Mouse (Mus musculus) CH12.LX (cell line): Measurements from ENCODE around the gene Fn1. TPM values are rescaled to one million over a fixed set of nuclear protein-coding genes. Genes with fewer than 3 reads are reported as not detected.

Source experiments
- DNase-seq: peaks from one replicate; pipeline ENCODE4 v3.0.0-alpha.2; 2013; ENCODE audit errors: extremely low read depth
- H3K27ac ChIP-seq: 2 replicates; pipeline ENCODE4 v1.5.1; 2012; ENCODE audit warnings: low read depth, mild to moderate bottlenecking, control low read depth, moderate library complexity; ENCODE audit not compliant: insufficient read depth
- H3K27me3 ChIP-seq: replicated peaks from 2 replicates; pipeline ENCODE3; 2012; ENCODE audit warnings: inconsistent platforms
- H3K36me3 ChIP-seq, 2 experiments: replicated peaks in 1 of 2; 2 replicates each; pipeline versions ENCODE3 to v1.6.1; 2012; ENCODE audit warnings: inconsistent platforms in 1 of 2, low read length in 1 of 2, mild to moderate bottlenecking in 1 of 2, mixed read lengths in 1 of 2, moderate library complexity in 1 of 2; ENCODE audit not compliant: control insufficient read depth in 1 of 2, insufficient read depth in 1 of 2
- H3K4me1 ChIP-seq, 2 experiments: 2 replicates each; pipeline ENCODE4 v1.6.1; 2012; ENCODE audit warnings: inconsistent platforms in 1 of 2, moderate library complexity in 1 of 2; ENCODE audit not compliant: insufficient read depth in 2 of 2, control insufficient read depth in 1 of 2
- H3K4me2 ChIP-seq: 2 replicates; pipeline ENCODE4 v1.6.1; 2012; ENCODE audit warnings: low read depth, mild to moderate bottlenecking, control low read depth; ENCODE audit not compliant: poor library complexity, insufficient read depth, severe bottlenecking
- H3K4me3 ChIP-seq, 3 experiments: fragments of 150-350 bp in 1 of 3; sonication (generic) in 1 of 3; replicated peaks in 1 of 3; 2 replicates each; pipeline versions ENCODE3 to v1.5.1; 2011 to 2012; ENCODE audit warnings: low read depth in 2 of 3, low read length in 2 of 3, mild to moderate bottlenecking in 2 of 3, moderate library complexity in 2 of 3, control low read depth in 1 of 3, improper control_type of control experiment in 1 of 3, inconsistent platforms in 1 of 3, mixed read lengths in 1 of 3; ENCODE audit not compliant: poor library complexity in 1 of 3
- H3K79me2 ChIP-seq: replicated peaks from 2 replicates; pipeline ENCODE4 v1.6.1; 2012; ENCODE audit warnings: mild to moderate bottlenecking, moderate library complexity; ENCODE audit not compliant: control insufficient read depth, poor library complexity, insufficient read depth, severe bottlenecking; ENCODE audit errors: extremely low read depth
- H3K9ac ChIP-seq: 2 replicates; pipeline ENCODE4 v1.6.1; 2012; ENCODE audit warnings: low read depth, mild to moderate bottlenecking, control low read depth, moderate library complexity; ENCODE audit not compliant: insufficient read depth
- H3K9me3 ChIP-seq: replicated peaks from 2 replicates; pipeline ENCODE3; 2012; ENCODE audit warnings: low read length, inconsistent platforms, mixed read lengths
- CHD2 ChIP-seq: IDR thresholded peaks from 2 replicates; pipeline ENCODE4 v1.6.1; 2011; ENCODE audit warnings: low read length, improper control_type of control experiment
- JUN ChIP-seq: IDR thresholded peaks from 2 replicates; pipeline ENCODE4 v1.6.1; 2011; ENCODE audit warnings: low read depth, mild to moderate bottlenecking, low read length, improper control_type of control experiment, moderate library complexity; ENCODE audit not compliant: insufficient read depth
- MAZ ChIP-seq: IDR thresholded peaks from 2 replicates; pipeline ENCODE4 v1.6.1; 2012; ENCODE audit warnings: low read depth, mild to moderate bottlenecking, inconsistent platforms, low read length, improper control_type of control experiment, moderate library complexity
- MXI1 ChIP-seq: IDR thresholded peaks from 2 replicates; pipeline ENCODE4 v1.6.1; 2011; ENCODE audit warnings: mild to moderate bottlenecking, low read depth, low read length, improper control_type of control experiment
- NELFE ChIP-seq: IDR thresholded peaks from 2 replicates; pipeline ENCODE4 v1.6.1; 2011; ENCODE audit warnings: low read depth, low read length, improper control_type of control experiment
- NRF1 ChIP-seq: IDR thresholded peaks from 2 replicates; pipeline ENCODE4 v1.6.1; 2014; ENCODE audit warnings: low read depth, mild to moderate bottlenecking, inconsistent platforms, low read length, improper control_type of control experiment, moderate library complexity
- SIN3A ChIP-seq: IDR thresholded peaks from 2 replicates; pipeline ENCODE4 v1.6.1; 2012; ENCODE audit warnings: low read length, improper control_type of control experiment, inconsistent platforms
- SMC3 ChIP-seq: IDR thresholded peaks from 2 replicates; pipeline ENCODE4 v1.6.1; 2011; ENCODE audit warnings: low read depth, low read length, improper control_type of control experiment
- TBP ChIP-seq: conservative IDR thresholded peaks from 2 replicates; pipeline ENCODE4 v1.6.1; 2011; ENCODE audit warnings: low read depth, low read length, improper control_type of control experiment
- TCF12 ChIP-seq: IDR thresholded peaks from 2 replicates; pipeline ENCODE4 v1.6.1; 2014; ENCODE audit warnings: low read depth, mild to moderate bottlenecking, inconsistent platforms, low read length, improper control_type of control experiment
- UBTF ChIP-seq: IDR thresholded peaks from 2 replicates; pipeline ENCODE4 v1.6.1; 2012; ENCODE audit warnings: low read depth, mild to moderate bottlenecking, inconsistent platforms, low read length, improper control_type of control experiment, moderate library complexity
- USF1 ChIP-seq: IDR thresholded peaks from 2 replicates; pipeline ENCODE4 v1.6.1; 2014; ENCODE audit warnings: low read depth, mild to moderate bottlenecking, inconsistent platforms, low read length, improper control_type of control experiment
- ZKSCAN1 ChIP-seq: IDR thresholded peaks from 2 replicates; pipeline ENCODE4 v1.6.1; 2012; ENCODE audit warnings: low read depth, inconsistent platforms, low read length, improper control_type of control experiment, borderline replicate concordance
- ZNF384 ChIP-seq: IDR thresholded peaks from 2 replicates; pipeline ENCODE4 v1.6.1; 2012; ENCODE audit warnings: low read depth, low read length, improper control_type of control experiment, inconsistent platforms
- dilution Hi-C: fragments of 300-500 bp; cut with MboI; formaldehyde crosslinking; loops from 2 replicates; pipeline ENCODE4 v1.14.3; 2020; ENCODE audit warnings: low sequenced_read_pairs; ENCODE audit not compliant: extremely low pct_unique_long_range_greater_than_20kb, extremely low pct_ligation_motif_present
- in situ Hi-C: fragments of 300-500 bp; cut with MboI; formaldehyde crosslinking; loops from 3 replicates; pipeline ENCODE4 v1.14.3; 2019; ENCODE audit warnings: low sequenced_read_pairs, low pct_ligation_motif_present, low pct_unique_long_range_greater_than_20kb, mixed read lengths
- polyA plus RNA-seq: library from polyadenylated mRNA; unstranded; fragments of >175 nt; gene quantifications from 2 replicates; pipeline ENCODE4 v1.2.1, GENCODE M21; 2012; ENCODE audit warnings: low read depth; ENCODE audit not compliant: insufficient read length
- total RNA-seq, 2 experiments: library from RNA; depleted of rRNA; stranded (reverse); fragments of 300-350 nt in 1 of 2; fragments of >200 nt in 1 of 2; gene quantifications; 2 replicates each; pipeline ENCODE4 v1.2.3; 2012 to 2014

Gene Fn1
- total and polyA plus RNA-seq, 3 experiments, result 0.17 to 0.20 TPM; not detected in 1

DNA sequence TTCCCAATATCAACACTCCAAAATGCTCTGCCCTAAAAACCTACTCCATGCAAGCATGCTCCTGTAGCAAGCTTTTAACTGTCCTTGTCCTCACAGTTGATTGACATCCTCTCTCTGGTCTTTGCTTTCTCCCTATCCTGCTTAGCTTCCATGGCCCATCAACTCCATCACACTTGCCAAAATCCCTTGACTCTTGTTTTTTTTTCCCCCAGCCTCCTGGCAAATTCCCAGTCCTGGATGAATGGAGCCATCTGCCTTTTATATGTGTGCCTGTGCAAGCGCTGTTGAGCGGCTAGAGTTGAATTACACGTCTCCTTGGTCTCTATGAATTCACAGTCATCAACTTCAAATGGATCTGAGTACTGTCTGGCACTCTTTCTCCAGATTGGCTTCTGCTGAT lies 112.6 kb downstream of the Fn1 start:
- DNase-seq, result no peak
- Histone ChIP-seq H3K4me1 (no peaks in the 10 kb centered on the region), H3K9ac (no peak overlapping the region), H3K4me2 (no peak overlapping the region), H3K79me2 (no peaks in the 10 kb centered on the region), H3K4me3 (no peak overlapping the region), H3K9me3 (no peaks in the 10 kb centered on the region), H3K27ac (no peak overlapping the region), H3K36me3 (no peaks in the 10 kb centered on the region), H3K27me3 (no peaks in the 10 kb centered on the region)
- dilution Hi-C loops (no loop called here), in situ Hi-C loops (no loop called here)
- no peak for TF ChIP-seq TBP
- no peak for TF ChIP-seq SIN3A
- TF ChIP-seq MXI1, result no peak
- no peak for TF ChIP-seq CHD2
- no peak for TF ChIP-seq SMC3
- TF ChIP-seq MAZ, result no peak
- TF ChIP-seq ZKSCAN1, result no peak
- no peak for TF ChIP-seq NELFE
- TF ChIP-seq TCF12, result no peak

GRCm38 (mm10) chr1:71539641-71540040 lies 113.4 kb downstream of the Fn1 start:
- dilution Hi-C loops, result no loop called here
- in situ Hi-C loops, result no loop called here

More at GRCm38 (mm10) chr1:71539641-71540040, 113.4 kb downstream of the Fn1 start:
- H3K27me3 ChIP-seq, result no peaks in the 10 kb centered on the region
- no peak overlapping the region for H3K27ac ChIP-seq
- H3K4me3 ChIP-seq, result no peak overlapping the region
- no peak for TF ChIP-seq JUN
- TF ChIP-seq USF1, result no peak
- no peak for TF ChIP-seq CHD2
- no peak for TF ChIP-seq ZNF384
- TF ChIP-seq UBTF, result no peak
- no peak for TF ChIP-seq TBP
- no peak for TF ChIP-seq NRF1
- H3K4me1 ChIP-seq, result no peaks in the 10 kb centered on the region
- no peaks in the 10 kb centered on the region for H3K9me3 ChIP-seq
- H3K36me3 ChIP-seq, result no peaks in the 10 kb centered on the region
- DNase-seq, result no peak
- no peaks in the 10 kb centered on the region for H3K79me2 ChIP-seq
- no peak overlapping the region for H3K9ac ChIP-seq
- H3K4me2 ChIP-seq, result no peak overlapping the region

Other genes starting within 250 kb of the Fn1 start
- 0.04 and 0.08 TPM in 2 replicates for gene Abca12, start 238.3 kb downstream of the Fn1 start, total RNA-seq (2012; rRNA removed)
- gene Abca12, start 238.3 kb downstream of the Fn1 start, total RNA-seq (2014; rRNA removed), result 0.04 TPM in 2 replicates
- gene Abca12, start 238.3 kb downstream of the Fn1 start, polyA plus RNA-seq, result 0.08 and 0.16 TPM in 2 replicates
- gene Atic, start 96.0 kb downstream of the Fn1 start, total RNA-seq (2012; rRNA removed), result 123 and 179 TPM in 2 replicates
- gene Atic, start 96.0 kb downstream of the Fn1 start, total RNA-seq (2014; rRNA removed), result 185 and 187 TPM in 2 replicates
- 220 and 223 TPM in 2 replicates for gene Atic, start 96.0 kb downstream of the Fn1 start, polyA plus RNA-seq